Mouse (Mus musculus) embryonic fibroblast, embryonic 13.5 days (primary cell): ENCODE data around the gene Cdh13.

Experiments used
- CTCF ChIP-seq: IDR thresholded peaks from 2 replicates; pipeline ENCODE4 v1.5.1; 2011; ENCODE audit warnings: mild to moderate bottlenecking, control low read depth, low read length, moderate library complexity, borderline replicate concordance; ENCODE audit not compliant: insufficient read depth
- POLR2A ChIP-seq: IDR thresholded peaks from 2 replicates; pipeline ENCODE4 v1.6.1; 2011; ENCODE audit warnings: low read depth, mild to moderate bottlenecking, control low read depth, low read length, moderate library complexity

DNA sequence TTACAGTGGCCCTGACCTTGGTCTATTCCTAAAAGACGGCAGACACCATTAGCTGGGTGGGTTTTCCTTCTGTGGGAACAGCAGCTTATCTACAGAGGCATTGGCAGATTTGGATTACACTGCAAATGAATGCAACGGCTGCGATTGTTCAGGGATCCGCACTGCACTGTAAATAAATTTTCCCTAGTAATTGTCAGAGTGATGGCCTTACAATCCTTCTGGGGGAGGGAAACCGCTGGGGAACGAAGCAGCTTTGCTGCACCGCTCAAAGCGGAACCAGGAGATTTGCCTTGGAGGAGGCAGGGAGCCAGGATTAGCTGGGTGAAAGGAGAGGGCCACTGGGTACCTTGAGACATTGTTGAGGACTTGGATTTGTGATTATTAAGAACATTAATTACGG is 9.3 kb upstream of the Cdh13 start:
- TF ChIP-seq CTCF: no peak
- no peak for TF ChIP-seq POLR2A
